8 mouse cellular contexts compared by ENCODE assay signal in the genomic region with DNA sequence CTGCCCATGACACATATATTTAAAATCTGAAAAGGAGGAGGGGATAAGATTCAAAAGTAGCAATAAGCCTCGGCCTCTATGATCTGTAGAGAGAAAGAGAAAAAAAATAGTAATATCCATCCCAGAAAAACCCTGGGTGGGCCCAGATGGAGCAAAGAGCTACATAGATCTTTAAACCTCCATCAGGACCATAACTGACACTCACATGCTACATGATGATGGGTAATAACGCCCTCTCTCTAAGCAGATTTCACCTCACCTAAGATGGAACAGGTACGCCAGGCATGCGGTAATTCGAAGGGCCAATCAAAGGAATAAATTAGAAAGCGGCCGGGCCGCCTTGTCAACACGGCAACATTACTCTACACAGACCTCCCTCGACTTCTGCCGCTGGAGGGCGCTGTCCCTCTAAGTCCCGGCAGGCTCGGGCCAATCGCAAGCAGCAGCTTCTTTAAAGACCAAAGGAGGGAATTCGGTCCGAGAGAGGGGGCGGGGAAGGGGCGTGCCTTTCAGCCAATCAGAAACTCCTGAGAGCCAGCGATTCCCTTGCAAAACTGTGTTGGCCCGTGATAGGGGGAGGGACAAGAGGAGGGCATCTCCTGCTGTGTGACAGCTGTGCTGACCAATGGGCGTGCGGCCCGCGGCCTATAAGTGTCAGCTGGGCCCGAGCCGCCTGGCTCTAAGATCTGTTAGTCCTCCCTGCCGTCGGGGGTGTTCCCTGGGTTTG. TPM values are rescaled to one million over a fixed set of nuclear protein-coding genes. Genes with fewer than 3 reads are reported as not detected.
DNase-seq lines count a peak whose midpoint lies in the region; ATAC-seq lines count a peak whose summit lies in the region.

TSS of gene Tent5b (plus strand) at position 675 of the 727 bp plus-strand sequence.

- WGBS in hindbrain, embryonic 13.5 days = 6% methylated on average over 29 of the region's 29 CpGs

- H3K9ac ChIP-seq in hindbrain, embryonic 13.5 days = peak within 1 kb of the TSS; percentile 66

- peak; percentile 97 for ATAC-seq in hindbrain, embryonic 13.5 days (ENCODE audit: low FRiP score)

- no peaks in the 10 kb centered on the region for H3K9me3 ChIP-seq in hindbrain, embryonic 13.5 days

- DNase-seq in NIH3T3 (ENCODE audit: low read depth) = peak; percentile 99
- peak; percentile 98 for DNase-seq in cerebellum, postnatal 10 days
- DNase-seq in frontal cortex, postnatal 10 days (ENCODE audit: low spot score in 2 of 2) = peak; percentile 94 to 98
- DNase-seq in layer of hippocampus, postnatal 25 days (ENCODE audit: extremely low spot score in 1 of 2, low spot score in 1 of 2) = peak; percentile 78 to 94
- DNase-seq in lung, postnatal 25 days (ENCODE audit: low spot score) = peak; percentile 99
- DNase-seq in retina, postnatal 1 day = peak; percentile 99
- peak; percentile 98 to 99 for DNase-seq in urinary bladder, adult 18-20 months (ENCODE audit: low spot score in 2 of 2)

- H3K36me3 ChIP-seq in hindbrain, embryonic 13.5 days = no peaks in the 10 kb centered on the region

- H3K27ac ChIP-seq in hindbrain, embryonic 13.5 days = no peak within 1 kb of the TSS

- H3K27me3 ChIP-seq in hindbrain, embryonic 13.5 days = peaks cover 66% of the 10 kb centered on the region

- peaks cover 20% of the 10 kb centered on the region for H3K4me1 ChIP-seq in hindbrain, embryonic 13.5 days (replicated peaks)

- H3K4me2 ChIP-seq in hindbrain, embryonic 13.5 days = peak within 1 kb of the TSS; percentile 54

- peak within 1 kb of the TSS; percentile 43 for H3K4me3 ChIP-seq in hindbrain, embryonic 13.5 days

RNA-seq across cellular contexts. Expression of gene Tent5b, which starts in this region (rescaled TPM):
- polyA plus RNA-seq in hindbrain, embryonic 13.5 days (2015; fragmentation: Nextera tagmentation; extraction: Ambion mirVana) = 0.13 and 0.30 TPM in 2 replicates
- total RNA-seq in layer of hippocampus, postnatal 25 days (2021) = not detected

Comparison
In these comparisons a context has a peak if more than half of its experiments do, and no peak if none do; other contexts are left out.
1. Peak in ATAC-seq, H3K4me3 ChIP-seq, H3K9ac ChIP-seq and H3K4me2 ChIP-seq in hindbrain, embryonic 13.5 days; RNA of the gene not detected or under 1 TPM.
2. Peak in DNase-seq in layer of hippocampus, postnatal 25 days; RNA of the gene not detected or under 1 TPM.